Mouse (Mus musculus) heart, adult 2 months (tissue): ENCODE measurements around the gene Rreb1.

ENCODE experiments used
- CTCF ChIP-seq: fragments of 200-600 bp; IDR thresholded peaks from 2 replicates; pipeline ENCODE4 v1.8.1; 2022; ENCODE audit warnings: antibody characterized with exemption, mild to moderate bottlenecking, moderate library complexity
- EP300 ChIP-seq: fragments of 200-500 bp; IDR thresholded peaks from 2 replicates; pipeline ENCODE4 v1.6.1; 2011; ENCODE audit warnings: low read depth, low read length, control low read depth; ENCODE audit not compliant: insufficient read depth
- POLR2A ChIP-seq: fragments of 200-500 bp; IDR thresholded peaks from 2 replicates; pipeline ENCODE4 v1.6.1; 2011; ENCODE audit warnings: mild to moderate bottlenecking, low read depth, low read length, control low read depth; ENCODE audit not compliant: insufficient read depth

DNA sequence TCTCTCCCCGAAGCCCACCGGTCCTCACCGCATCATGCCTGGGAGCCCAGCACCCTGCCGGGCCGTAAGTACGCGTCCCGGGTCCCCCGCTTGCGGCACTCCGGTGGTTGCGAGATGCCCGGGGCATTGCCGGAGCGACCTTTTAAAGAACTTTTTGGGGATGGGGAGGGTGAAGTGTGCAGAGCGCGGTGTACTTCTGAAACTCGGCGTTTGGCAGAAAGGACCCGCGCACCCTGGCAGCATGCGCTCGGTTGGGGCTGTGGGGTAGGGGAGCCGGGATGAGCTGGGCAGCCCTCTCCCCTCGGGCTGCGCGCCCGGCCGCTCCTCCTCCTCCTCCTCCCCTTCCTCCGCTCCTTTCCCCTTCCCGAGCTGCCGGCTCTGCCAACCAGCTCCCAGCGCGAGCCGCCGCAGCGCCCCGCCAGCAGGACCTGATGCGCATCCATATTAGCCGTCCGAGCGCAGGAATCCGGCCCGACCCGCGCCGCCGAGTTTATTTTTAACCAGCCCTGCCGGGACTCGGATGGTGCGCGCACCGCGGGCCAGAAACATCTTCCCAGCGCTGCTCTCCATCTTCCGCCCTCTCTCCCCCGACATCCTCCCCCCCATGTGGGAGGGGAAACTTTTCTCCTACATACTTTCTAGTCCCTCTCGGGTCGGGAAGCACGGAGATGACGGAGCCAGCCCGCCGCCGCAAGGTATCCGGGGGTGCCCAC, 48.2 kb downstream of the Rreb1 start:
- no peak for TF ChIP-seq EP300
- no peak for TF ChIP-seq CTCF
- TF ChIP-seq POLR2A: peak; percentile 31; the same call in 1 of the 2 replicates
